Mouse (Mus musculus) thymus, postnatal 14 days (tissue): ENCODE results near the gene Pcgf1.

ENCODE experiments used
- DNase-seq: peaks from one replicate; pipeline ENCODE4 v3.0.0; 2021

Gene Pcgf1

DNA sequence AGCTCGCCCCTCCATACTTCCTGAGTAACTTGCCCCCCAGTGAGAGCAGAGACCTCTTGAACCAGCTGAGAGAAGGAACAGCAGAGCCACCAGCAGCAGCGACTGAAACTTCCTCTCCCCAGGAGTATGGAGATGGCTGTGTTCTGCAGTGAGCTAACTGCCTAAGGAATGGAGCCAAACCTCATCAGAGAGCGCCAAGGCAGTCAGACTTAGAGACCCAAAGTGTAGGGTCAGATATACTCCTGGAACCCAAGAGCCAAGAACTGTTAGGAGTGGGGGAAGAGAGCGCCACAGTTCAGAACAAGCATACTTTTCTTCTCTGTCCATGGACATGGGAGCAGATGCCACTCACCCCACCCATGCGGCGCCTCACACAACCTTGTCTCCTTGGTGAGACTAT lies 11.2 kb upstream of the Pcgf1 start:
- no peak for DNase-seq

- DNase-seq: no peak
These were observed 9.4 kb upstream of the Pcgf1 start for GRCm38 (mm10) chr6:83068221-83068620.

DNA sequence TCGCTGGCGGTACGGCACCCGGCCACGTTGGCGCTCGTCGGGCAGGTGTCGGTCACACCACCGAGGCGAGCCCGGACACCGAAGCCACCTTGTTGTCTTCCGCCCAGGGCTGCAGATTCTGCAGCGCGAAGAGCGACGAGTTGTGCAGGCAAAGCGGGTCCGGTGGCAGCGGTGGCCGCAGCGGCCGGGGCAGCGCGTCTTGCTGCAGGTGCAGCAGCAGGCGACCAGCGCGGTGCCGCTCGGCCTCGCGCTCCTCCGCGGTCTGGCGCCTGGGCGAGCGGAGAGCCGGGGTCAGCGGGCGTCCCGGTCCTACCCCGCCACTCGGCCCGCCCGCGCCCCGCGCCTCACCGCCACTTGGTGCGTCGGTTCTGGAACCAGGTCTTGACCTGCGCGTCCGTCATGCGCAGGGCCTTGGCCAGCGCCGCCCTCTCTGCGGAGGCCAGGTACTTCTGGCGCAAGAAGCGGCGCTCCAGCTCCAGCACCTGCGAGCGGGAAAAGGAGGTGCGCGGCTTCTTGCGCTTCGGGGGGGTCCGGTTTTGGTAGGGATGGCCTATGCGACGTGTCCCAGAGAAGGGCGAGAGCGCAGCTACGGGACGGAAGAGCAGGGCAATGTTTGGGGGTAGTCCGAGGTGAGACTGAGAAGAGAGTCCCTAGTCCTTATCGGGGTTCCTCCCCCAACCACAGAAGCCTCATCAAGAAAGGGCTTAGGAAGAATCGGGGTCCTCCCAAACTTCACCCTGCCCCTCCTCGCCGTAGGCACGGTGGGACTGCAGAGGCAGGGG lies 8.8 kb upstream of the Pcgf1 start:
- no peak for DNase-seq

DNA sequence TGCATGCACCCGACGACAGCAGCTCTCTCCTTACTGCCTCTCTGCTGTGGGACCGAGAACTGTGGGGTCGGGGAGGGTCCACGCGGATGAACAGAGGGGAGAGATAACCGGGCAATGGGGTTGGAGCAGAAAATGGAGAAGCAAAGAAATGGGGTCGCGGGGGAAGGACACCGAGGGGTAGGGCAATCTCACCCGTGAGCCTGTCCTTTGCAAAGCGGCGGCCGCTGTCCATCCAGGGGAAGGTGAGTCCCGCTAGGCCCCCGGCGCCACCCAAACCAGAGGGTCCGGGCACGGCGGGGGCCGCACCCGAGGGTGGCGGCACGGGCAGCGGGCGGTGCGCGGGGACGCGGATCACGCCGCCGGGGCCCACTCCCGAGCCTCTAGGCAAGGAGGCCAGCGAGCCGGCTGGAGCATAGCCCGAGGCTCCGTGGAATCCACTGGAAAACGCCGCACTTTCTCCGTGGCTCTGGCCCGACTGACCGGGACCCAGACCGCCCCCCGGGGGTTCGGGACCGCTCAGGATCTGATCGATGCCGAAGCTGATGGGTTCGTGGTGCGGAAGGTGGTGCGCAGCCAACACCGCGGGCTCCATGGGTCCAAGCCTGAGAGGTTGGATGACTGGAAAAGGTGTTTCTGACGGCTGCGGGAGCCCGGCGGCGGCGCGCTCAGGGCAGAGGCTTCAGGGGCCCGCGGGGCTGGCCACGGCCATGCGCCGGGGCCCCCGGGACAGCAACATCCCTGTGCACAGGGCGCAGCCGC lies 8.0 kb upstream of the Pcgf1 start:
- no peak for DNase-seq

GRCm38 (mm10) chr6:83070247-83070310 lies 7.6 kb upstream of the Pcgf1 start, which contains the start of gene Tlx2:
Gene Tlx2, minus strand, starts transcription at chr6:83070293.
- no peak for DNase-seq

DNA sequence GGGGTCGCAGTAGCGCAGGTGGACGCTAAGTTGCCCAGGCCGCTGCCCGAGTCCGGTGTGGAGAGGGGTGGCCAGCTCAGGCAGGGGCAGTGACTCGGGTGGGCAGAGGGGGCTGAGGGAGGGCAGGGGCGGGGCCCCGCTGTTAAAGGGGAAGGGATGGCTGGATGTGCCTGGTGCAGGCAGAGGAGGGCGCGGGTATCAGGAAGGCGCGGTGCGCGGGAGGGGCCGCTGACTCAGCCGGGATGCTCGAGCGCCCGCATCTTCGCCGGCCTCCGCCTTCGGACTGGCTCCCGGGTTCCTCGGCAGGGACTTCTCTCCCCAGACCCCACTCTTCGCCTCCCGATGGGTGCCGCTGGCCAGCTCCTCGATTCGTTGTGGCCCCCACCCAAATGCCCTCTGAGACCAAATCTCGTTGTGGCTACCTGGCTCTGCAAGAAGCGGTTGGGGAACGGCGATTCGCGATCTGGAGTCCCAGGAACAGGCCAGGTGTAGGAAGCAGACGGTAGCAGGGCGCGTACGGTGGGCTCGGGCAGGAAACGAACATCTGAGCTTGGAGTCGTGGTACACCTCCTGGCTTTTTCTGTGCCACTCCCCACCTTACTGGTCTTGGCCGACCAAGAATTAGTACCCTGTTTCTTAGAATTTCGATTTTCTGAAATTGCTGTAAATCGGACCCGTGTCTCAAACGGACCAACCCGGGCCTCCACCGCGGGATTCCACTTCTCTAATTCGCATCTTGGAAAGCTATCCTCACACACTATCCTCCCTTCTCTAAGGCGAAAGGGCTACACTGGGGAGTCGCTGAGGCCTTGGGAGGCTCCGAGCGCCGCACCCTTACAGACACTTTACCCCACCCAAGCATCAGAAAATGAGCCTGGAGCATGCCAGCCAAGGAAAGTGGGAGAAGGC lies 7.1 kb upstream of the Pcgf1 start:
- DNase-seq: no peak

- no peak for DNase-seq
These were observed 6.4 kb upstream of the Pcgf1 start for GRCm38 (mm10) chr6:83071220-83071619.

GRCm38 (mm10) chr6:83074979-83075378 lies 2.7 kb upstream of the Pcgf1 start:
- DNase-seq: peak; percentile 63

DNA sequence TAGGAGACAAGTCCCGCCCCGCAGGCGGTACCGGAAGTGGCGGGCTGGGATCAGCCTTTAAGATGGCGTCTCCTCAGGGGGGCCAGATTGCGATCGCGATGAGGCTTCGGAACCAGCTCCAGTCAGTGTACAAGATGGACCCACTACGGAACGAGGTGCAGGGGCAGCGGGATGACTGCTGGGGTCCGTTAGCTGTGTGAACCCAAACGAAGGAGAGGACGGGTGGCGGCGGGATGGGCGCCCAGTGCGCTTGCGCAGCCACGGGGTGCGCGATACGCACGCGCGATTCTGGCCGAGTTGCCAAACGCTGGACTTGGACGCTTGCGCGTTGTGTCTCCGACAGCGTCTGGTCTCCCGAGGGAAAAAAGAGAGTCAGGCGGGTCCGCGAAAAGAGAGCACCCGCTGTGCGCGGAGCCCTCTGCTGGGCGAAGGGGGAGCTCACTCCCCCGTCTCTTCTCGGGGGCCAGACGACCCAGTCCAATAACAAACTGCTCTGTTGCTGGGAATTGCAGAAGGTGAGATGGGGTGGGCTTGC lies 722 bp downstream of the Pcgf1 start:
- DNase-seq: peak; percentile 100

- no peak for DNase-seq
These were observed 2.5 kb downstream of the Pcgf1 start for GRCm38 (mm10) chr6:83080210-83080609.

DNA sequence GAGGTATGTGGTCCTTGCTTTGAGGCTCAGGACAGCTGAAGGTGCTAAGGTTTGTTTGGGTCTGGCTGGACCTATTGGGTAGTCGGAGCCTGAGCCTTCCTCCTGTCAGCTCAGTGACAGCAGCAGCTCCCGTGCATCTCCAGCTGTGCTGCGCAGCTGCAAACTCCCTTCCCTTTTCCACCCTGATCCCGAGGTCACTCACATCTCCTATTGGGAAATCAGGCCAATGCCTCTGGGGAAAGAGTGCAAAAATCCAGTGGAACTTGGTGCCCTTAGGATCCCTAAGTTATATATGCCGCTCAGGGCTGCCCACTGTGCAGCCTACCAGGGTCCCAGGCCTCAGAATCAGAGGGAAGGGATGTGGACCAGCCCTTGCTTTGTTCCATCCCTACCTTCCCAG lies 5.8 kb downstream of the Pcgf1 start:
- DNase-seq: no peak

DNA sequence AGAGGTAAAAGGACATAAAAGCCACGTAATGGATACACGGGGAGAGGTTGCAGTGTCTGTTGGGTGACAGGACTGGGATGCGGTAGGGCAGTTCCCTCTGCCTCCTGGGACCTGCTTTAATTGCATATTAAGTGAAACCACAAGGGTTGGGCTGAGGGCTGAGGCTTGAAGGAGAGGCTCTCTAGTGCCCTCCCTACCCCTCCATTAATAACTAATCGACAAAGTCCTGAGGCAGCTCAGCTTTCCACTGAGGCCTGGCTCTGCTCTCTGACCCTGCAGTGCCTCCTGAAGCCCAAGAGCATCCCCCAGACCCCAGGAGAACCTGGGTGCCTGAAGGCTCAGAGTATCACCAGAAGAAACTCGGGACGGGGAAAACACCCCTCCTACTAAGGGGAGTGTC lies 6.8 kb downstream of the Pcgf1 start:
- DNase-seq: no peak

DNA sequence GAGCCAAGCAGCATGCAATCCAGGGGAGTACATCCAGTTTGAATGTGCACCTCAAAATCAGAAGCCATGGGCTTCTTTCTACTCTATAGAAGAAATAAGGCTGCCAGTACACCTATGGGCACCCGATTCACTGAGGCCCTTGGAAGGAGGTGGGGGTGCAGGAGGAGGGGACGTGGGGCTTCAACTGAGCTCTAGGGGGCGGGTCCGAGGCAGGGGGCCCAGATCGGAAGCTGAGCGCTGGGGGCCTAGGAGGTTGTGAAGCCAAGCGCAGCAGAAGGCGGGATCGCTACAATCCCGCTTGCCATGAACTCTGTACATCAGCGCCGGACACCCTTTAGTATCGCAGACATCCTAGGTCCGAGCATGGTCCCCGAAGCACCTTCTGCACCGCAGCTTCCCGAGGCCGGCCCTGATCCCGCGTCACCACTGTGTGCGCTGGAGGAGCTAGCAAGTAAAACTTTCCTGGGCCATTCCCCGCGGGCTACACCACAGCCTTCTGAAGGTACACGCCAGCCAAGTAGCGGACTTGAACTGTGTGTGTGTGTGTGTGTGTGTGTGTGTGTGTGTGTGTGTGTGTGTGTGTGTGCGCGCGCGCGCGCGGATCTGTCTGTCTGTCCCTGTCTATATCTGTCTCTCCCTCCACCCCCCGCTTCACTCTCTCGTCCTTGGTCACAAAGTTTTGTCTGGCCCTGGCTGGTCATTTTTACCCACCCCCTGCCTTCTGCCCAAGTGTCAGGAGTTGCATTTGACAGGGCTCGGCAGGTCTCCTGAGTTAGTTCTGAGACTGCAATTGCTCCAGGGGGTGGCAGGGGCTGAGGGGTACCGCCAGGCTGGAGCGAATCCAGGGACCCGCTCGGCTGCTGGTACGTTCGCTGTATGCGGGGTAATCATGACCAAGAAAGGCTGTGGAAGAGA lies 8.7 kb downstream of the Pcgf1 start, which contains the start of gene Lbx2:
Lbx2 (plus strand) TSS at position 247 of the 915 bp plus-strand sequence.
- DNase-seq: peak; percentile 54

DNA sequence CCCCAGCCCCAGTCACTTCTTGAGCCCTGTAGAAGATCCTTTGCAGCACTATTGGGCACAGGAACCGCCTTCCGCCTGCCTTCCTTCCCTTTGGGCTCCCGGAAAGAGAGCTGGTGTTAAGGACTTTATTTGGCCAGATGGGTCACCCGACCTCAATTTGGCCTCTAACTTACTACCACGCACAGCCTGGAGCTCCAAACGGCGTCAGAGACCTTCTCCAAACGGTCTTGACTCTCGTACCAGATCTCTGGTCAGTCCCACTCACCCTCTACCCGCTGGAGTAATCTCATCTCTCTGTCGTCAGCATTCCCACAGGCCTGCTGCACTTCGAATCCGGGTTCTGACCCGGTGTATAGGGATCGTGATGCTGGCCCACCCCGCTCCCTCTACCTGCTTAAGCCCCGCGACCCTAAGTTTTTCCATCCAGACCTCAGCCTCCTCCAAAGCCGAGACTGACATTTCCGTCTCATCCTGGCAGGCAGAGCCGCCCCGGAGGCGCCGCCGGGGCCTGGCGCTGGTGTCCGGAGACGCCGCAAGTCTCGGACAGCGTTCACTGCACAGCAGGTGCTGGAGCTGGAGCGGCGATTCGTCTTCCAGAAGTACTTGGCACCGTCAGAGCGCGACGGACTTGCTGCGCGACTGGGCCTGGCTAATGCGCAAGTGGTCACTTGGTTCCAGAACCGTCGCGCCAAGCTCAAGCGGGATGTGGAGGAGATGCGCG lies 9.7 kb downstream of the Pcgf1 start:
- DNase-seq: no peak

- DNase-seq: no peak
These were observed 10.2 kb downstream of the Pcgf1 start for GRCm38 (mm10) chr6:83087926-83088260.

DNA sequence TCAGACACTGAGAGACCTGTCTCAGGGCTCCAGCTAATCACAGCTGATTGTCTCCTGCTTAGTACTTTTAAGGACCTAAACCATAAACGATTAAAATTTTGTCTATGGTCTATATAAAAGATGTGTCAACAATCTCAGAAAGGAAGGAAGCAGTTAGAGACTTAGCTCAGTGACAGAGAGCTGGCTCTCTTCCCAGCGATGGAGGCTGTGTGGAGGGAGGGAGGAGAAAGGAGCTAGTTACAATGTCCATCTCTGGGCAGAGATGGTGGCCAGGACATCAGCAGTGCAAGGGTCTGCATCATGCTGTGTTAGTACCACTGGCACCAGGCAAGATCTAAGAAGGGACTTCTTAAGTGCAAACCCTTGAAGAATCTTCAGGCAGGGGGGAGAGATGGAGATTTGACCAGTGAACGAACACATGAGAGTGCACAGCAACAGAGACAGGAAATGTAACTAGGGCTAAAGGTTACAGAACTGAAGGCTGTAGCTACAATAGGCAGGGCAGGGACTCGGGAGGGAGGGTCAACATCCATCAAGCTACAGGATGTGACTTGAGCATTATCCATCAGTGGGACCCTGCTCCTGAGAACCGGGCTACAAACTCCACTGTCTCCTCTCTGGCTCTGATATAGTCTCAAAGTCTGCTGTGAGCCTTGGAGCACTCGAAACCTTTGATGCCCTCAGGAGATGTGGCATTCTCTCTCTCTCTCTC lies 14.9 kb downstream of the Pcgf1 start:
- no peak for DNase-seq

DNA sequence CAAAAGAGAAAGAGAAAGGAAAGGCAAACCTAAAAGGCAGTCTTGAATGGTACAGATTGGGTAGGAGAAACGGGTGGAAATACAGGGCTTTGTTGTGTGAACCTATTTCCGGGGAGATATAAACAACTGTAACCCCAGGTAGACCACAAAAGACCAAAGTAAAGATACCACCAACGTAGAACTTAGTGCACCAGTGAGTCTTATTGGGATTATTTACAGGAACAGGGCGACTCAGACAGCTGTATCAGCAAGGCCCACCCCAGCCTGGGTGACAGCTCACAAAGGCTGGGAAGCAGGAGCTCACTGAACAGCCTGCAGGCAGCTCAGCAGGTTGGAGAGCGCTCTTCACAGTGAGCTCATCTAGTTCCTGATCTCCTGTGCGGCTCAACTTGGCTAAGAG lies 18.3 kb downstream of the Pcgf1 start:
- DNase-seq: peak; percentile 59

DNA sequence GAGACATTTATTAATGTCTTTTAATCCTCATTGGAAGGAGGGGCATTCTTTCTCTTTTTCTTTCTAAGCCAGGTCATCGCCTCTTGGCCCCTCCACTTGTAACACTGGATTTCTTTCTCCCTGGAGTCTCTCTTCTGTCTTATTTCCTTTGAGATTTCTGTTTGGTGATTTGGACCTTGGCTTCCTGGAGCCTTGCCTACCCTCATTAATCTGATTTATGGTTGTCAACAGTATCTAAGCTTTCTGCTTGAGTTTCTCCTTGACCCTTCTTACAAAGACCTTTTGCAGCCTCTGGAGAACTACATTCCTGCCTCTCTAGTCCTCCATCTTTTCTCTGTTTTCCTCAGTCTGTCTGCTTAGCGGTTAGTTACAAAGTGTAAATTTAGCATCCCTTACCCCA lies 20.7 kb downstream of the Pcgf1 start:
- no peak for DNase-seq

- peak; percentile 95 for DNase-seq
These were observed 23.6 kb downstream of the Pcgf1 start, which contains the start of the genes Ccdc142 and Gm42688 for GRCm38 (mm10) chr6:83101316-83101687. Gene Ccdc142, plus strand, starts transcription at chr6:83101601. Gene Gm42688, plus strand, starts transcription at chr6:83101617.

DNA sequence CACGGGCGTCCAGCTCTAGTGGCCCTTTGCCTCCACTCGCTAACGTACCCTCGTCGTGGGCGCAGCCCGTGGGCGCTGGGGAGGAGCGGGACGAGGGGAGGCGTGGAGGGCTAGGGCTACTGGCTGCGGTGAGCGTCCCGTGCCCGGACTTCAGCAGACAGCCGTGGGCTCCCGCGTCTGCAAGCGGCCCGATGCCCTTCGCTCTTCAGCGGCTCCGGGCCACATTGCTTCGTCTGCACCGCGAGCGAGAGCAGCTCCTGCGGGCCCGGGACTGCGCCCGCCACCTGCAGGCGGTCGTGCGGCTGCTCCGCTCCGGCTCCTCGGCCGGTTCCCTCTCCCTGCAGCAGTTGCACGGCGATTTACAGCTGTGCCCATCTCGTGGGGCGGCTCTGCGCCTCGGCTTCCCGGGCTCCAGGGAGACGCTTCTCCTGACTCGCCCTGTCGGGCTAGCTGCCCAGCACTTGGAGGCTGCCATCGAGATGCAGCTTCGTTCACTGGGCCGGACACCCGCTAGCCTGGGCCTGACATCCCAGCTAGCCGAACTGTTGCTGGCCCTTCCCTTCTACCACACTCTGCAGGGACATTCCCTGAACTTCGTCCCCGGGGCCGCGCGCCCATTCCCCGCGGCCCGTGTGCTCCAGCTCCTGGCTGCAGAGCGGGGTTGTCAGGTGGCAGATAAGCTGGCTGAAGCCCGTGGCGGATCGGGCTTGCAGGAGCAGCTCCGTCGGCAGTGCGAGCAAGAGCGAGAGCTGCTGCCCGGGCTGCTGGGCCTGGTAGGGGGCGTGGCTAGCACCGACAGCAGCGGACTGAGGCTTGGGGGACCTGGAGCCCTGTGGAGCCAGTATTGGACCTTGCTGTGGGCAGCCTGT lies 24.3 kb downstream of the Pcgf1 start:
- DNase-seq: peak; percentile 86
